Mouse (Mus musculus) midbrain, embryonic 16.5 days (tissue): Measurements from ENCODE around the gene Arhgap10. TPM values are rescaled to one million over a fixed set of nuclear protein-coding genes. Genes with fewer than 3 reads are reported as not detected.

Experiments used
- ATAC-seq: fragments of 200-750 bp; cut with Nextera tagmentation; 2 replicates; pipeline ENCODE4 v1.8.0; 2017; ENCODE audit warnings: moderate TSS enrichment
- H3K27ac ChIP-seq: fragments of 300-500 bp; sonication (generic); 2 replicates; pipeline ENCODE4 v1.5.1; 2014; ENCODE audit warnings: mild to moderate bottlenecking, low read length, mixed read lengths
- H3K27me3 ChIP-seq: fragments of 300-500 bp; sonication (generic); 2 replicates; pipeline ENCODE4 v1.6.1; 2014; ENCODE audit warnings: low read depth, low read length, mixed read lengths; ENCODE audit not compliant: control insufficient read depth, insufficient read depth
- H3K36me3 ChIP-seq: fragments of 300-500 bp; sonication (generic); 2 replicates; pipeline ENCODE4 v1.6.1; 2014; ENCODE audit warnings: mild to moderate bottlenecking, low read length, moderate library complexity, mixed read lengths; ENCODE audit not compliant: control insufficient read depth, insufficient read depth
- H3K4me1 ChIP-seq: fragments of 300-500 bp; sonication (generic); 2 replicates; pipeline ENCODE4 v1.6.1; 2014; ENCODE audit warnings: mild to moderate bottlenecking, low read length, mixed read lengths; ENCODE audit not compliant: control insufficient read depth, insufficient read depth
- H3K4me2 ChIP-seq: fragments of 300-500 bp; sonication (generic); 2 replicates; pipeline ENCODE4 v1.6.1; 2014; ENCODE audit warnings: mild to moderate bottlenecking, low read length, mixed read lengths
- H3K4me3 ChIP-seq: fragments of 300-500 bp; sonication (generic); 2 replicates; pipeline ENCODE4 v1.5.1; 2014; ENCODE audit warnings: low read depth, mild to moderate bottlenecking, low read length, moderate library complexity, mixed read lengths
- H3K9ac ChIP-seq: fragments of 300-500 bp; sonication (generic); 2 replicates; pipeline ENCODE4 v1.6.1; 2014; ENCODE audit warnings: low read depth, low read length, mixed read lengths
- H3K9me3 ChIP-seq: fragments of 300-500 bp; sonication (generic); replicated peaks from 2 replicates; pipeline ENCODE4 v1.6.1; 2014; ENCODE audit warnings: mild to moderate bottlenecking, low read length, mixed read lengths; ENCODE audit not compliant: control insufficient read depth, poor library complexity, severe bottlenecking
- WGBS: fragments of 180-500 bp; shearing (Covaris S2); extraction: QIAGEN DNeasy Blood & Tissue Kit; methylation state at CpG from one replicate; pipeline ENCODE4 v1.1.7; 2014; 5-methylcytosine and 5-hydroxymethylcytosine counted together
- polyA plus RNA-seq: library from polyadenylated mRNA; unstranded; fragments of >200 nt; fragmentation: Nextera tagmentation; extraction: Ambion mirVana; gene quantifications from 2 replicates; pipeline ENCODE4 v1.2.1, GENCODE M21; 2015

The Arhgap10 gene
- polyA plus RNA-seq, 1 experiment from 2014 or later = 2.8 TPM

- Histone ChIP-seq H3K4me1 (no peaks in the 10 kb centered on the region), H3K9ac (no peak overlapping the region), H3K36me3 (no peaks in the 10 kb centered on the region), H3K9me3 (peaks cover 7% of the 10 kb centered on the region), H3K4me3 (no peak overlapping the region), H3K27me3 (no peaks in the 10 kb centered on the region), H3K27ac (no peak overlapping the region), H3K4me2 (no peak overlapping the region)
- 84% methylated on average over 10 of the region's 10 CpGs for WGBS
- ATAC-seq = no peak
Observed at GRCm38 (mm10) chr8:77444166-77444870, 73.4 kb downstream of the Arhgap10 start.

GRCm38 (mm10) chr8:77442452-77442851, 75.3 kb downstream of the Arhgap10 start:
- H3K4me3 ChIP-seq = no peak overlapping the region
- H3K4me2 ChIP-seq = no peak overlapping the region
- H3K27me3 ChIP-seq = no peaks in the 10 kb centered on the region
- WGBS = 92% methylated on average over 7 of the region's 7 CpGs
- no peaks in the 10 kb centered on the region for H3K9me3 ChIP-seq
- no peaks in the 10 kb centered on the region for H3K36me3 ChIP-seq
- H3K9ac ChIP-seq = no peak overlapping the region
- no peaks in the 10 kb centered on the region for H3K4me1 ChIP-seq
- no peak overlapping the region for H3K27ac ChIP-seq
- no peak for ATAC-seq

- 71% methylated on average over 8 of the region's 9 CpGs for WGBS
- Histone ChIP-seq H3K36me3 (no peaks in the 10 kb centered on the region), H3K4me1 (no peaks in the 10 kb centered on the region; the same call in 1 of the 2 replicates), H3K27ac (no peak overlapping the region), H3K27me3 (no peaks in the 10 kb centered on the region), H3K4me3 (no peak overlapping the region), H3K4me2 (no peak overlapping the region), H3K9me3 (no peaks in the 10 kb centered on the region), H3K9ac (no peak overlapping the region)
- no peak for ATAC-seq
Observed at GRCm38 (mm10) chr8:77440913-77441312, 76.8 kb downstream of the Arhgap10 start.

- Histone ChIP-seq H3K36me3 (no peaks in the 10 kb centered on the region), H3K4me3 (no peak overlapping the region), H3K9me3 (no peaks in the 10 kb centered on the region), H3K4me1 (no peaks in the 10 kb centered on the region; the same call in 1 of the 2 replicates), H3K9ac (no peak overlapping the region), H3K27me3 (no peaks in the 10 kb centered on the region), H3K4me2 (no peak overlapping the region), H3K27ac (no peak overlapping the region)
- no peak for ATAC-seq
- WGBS = 87% methylated on average over 6 of the region's 6 CpGs
Observed at GRCm38 (mm10) chr8:77440324-77440880, 77.4 kb downstream of the Arhgap10 start.

GRCm38 (mm10) chr8:77439670-77440069, 78.1 kb downstream of the Arhgap10 start:
- Histone ChIP-seq H3K4me2 (no peak overlapping the region), H3K36me3 (no peaks in the 10 kb centered on the region), H3K9ac (no peak overlapping the region), H3K4me3 (no peak overlapping the region), H3K27me3 (no peaks in the 10 kb centered on the region), H3K9me3 (no peaks in the 10 kb centered on the region), H3K27ac (no peak overlapping the region), H3K4me1 (no peaks in the 10 kb centered on the region; the same call in 1 of the 2 replicates)
- no peak for ATAC-seq
- WGBS = 96% methylated on average over 2 of the region's 2 CpGs

- no peak for ATAC-seq
- H3K36me3 ChIP-seq = no peaks in the 10 kb centered on the region
- no peak overlapping the region for H3K4me2 ChIP-seq
- no peaks in the 10 kb centered on the region for H3K9me3 ChIP-seq
- H3K27me3 ChIP-seq = no peaks in the 10 kb centered on the region
- H3K27ac ChIP-seq = no peak overlapping the region
- 68% methylated on average over 9 of the region's 9 CpGs for WGBS
- no peak overlapping the region for H3K4me3 ChIP-seq
- H3K4me1 ChIP-seq = no peaks in the 10 kb centered on the region; the same call in 1 of the 2 replicates
- no peak overlapping the region for H3K9ac ChIP-seq
Observed at GRCm38 (mm10) chr8:77437807-77438493, 79.8 kb downstream of the Arhgap10 start.

- Histone ChIP-seq H3K9me3 (no peaks in the 10 kb centered on the region), H3K4me3 (no peak overlapping the region), H3K9ac (no peak overlapping the region), H3K27ac (no peak overlapping the region), H3K4me2 (no peak overlapping the region), H3K36me3 (no peaks in the 10 kb centered on the region), H3K27me3 (no peaks in the 10 kb centered on the region), H3K4me1 (no peaks in the 10 kb centered on the region; the same call in 1 of the 2 replicates)
- no peak for ATAC-seq
- 34% methylated on average over 15 of the region's 15 CpGs for WGBS
Observed at GRCm38 (mm10) chr8:77436013-77436990, 81.5 kb downstream of the Arhgap10 start.

- peak; percentile 22; the same call in 1 of the 2 replicates for ATAC-seq
- H3K27ac ChIP-seq = no peak overlapping the region
- H3K27me3 ChIP-seq = no peaks in the 10 kb centered on the region
- H3K4me3 ChIP-seq = no peak overlapping the region
- no peak overlapping the region for H3K9ac ChIP-seq
- no peak overlapping the region for H3K4me2 ChIP-seq
- no peaks in the 10 kb centered on the region for H3K36me3 ChIP-seq
- 21% methylated on average over 4 of the region's 4 CpGs for WGBS
- H3K9me3 ChIP-seq = no peaks in the 10 kb centered on the region
- no peaks in the 10 kb centered on the region; the same call in 1 of the 2 replicates for H3K4me1 ChIP-seq
Observed at GRCm38 (mm10) chr8:77433221-77433620, 84.5 kb downstream of the Arhgap10 start.
